Mouse (Mus musculus): Measurements from ENCODE around the gene Adamts18.

DNA sequence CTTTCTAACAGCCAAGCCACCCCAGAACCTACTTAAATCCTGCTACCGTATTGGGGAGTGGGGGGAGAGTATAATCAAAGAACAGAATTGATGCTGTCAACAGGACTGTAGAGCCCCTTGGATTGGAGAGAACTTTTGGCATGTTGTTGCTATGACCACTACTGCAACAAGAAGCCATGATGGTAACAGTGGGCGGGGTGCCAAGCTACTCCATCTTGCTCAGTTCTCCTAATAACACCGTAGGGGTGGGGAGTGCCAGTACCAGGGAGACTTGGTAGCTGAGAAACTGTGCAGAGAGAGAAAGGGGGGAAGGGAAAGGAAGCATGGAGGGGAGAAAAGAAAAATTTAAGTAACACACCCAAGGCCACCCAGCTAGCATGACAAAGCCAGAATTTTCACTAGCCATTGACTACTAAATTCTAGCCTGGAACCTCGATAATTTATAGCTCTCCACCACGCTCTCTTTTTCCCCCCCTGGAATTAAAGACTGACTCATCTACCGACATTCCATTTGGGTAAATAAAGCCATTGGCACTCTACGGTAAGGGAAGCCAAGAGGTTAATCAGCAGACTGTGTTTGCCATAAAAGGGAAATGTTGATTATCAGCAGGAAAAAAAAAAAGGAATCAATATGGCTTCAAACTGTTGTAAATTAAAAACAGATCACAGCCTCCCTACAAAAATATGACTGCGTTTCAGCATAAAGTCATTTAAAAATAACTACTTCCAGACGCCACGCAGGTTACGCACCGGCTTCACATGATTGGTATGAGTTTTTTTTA lies 44.5 kb downstream of the Adamts18 start:
- no peak for TF ChIP-seq GATA1 (IDR thresholded peaks at IDR 0.05; ENCODE audit: borderline replicate concordance, low read length)
- TF ChIP-seq CTCF (IDR thresholded peaks at IDR 0.05; ENCODE audit: low read depth, low read length), result no peak
- TF ChIP-seq GATA2 (IDR thresholded peaks at IDR 0.05; ENCODE audit: borderline replicate concordance, low read depth, low read length), result no peak
- TF ChIP-seq TAL1 (conservative IDR thresholded peaks at IDR 0.05; ENCODE audit: low read depth, low read length), result no peak
